Mouse (Mus musculus): Measurements from ENCODE around the gene Nfix. TPM values are rescaled to one million over a fixed set of nuclear protein-coding genes. Genes with fewer than 3 reads are reported as not detected.

Nfix gene
- polyA plus RNA-seq, 1 experiment from 2014 or later, result 36.6 TPM

- no peaks in the 10 kb centered on the region for H3K27me3 ChIP-seq (ENCODE audit: control insufficient read depth, insufficient read depth, low read length)
- H3K9ac ChIP-seq (ENCODE audit: low read length), result no peak overlapping the region
- H3K4me2 ChIP-seq (replicated peaks; ENCODE audit: low read depth), result no peak overlapping the region
- H3K36me3 ChIP-seq (ENCODE audit: control insufficient read depth, insufficient read depth, low read length), result 0 out of 2 replicates have a peak, but pooled peaks cover 2% of the 10 kb centered on the region
- H3K4me3 ChIP-seq (ENCODE audit: low read depth, low read length), result no peak overlapping the region
- TF ChIP-seq CTCF (IDR thresholded peaks at IDR 0.05; ENCODE audit: low read depth) (no peak), EP300 (optimal IDR thresholded peaks at IDR 0.05) (no peak)
- peak overlapping the region; percentile 53; the same call in 1 of the 2 replicates for H3K27ac ChIP-seq (replicated peaks)
- DNase-seq (ENCODE audit: low spot score), result no peak
- no peak for ATAC-seq (ENCODE audit: low FRiP score, low TSS enrichment)
- no peaks in the 10 kb centered on the region for H3K9me3 ChIP-seq (ENCODE audit: control insufficient read depth, low read length)
- peaks cover 42% of the 10 kb centered on the region for H3K4me1 ChIP-seq (replicated peaks; ENCODE audit: control insufficient read depth, insufficient read depth)
- WGBS, result 59% methylated on average over 9 of the region's 9 CpGs
These were observed 10.2 kb downstream of the Nfix start for GRCm38 (mm10) chr8:84789855-84790486.

DNA sequence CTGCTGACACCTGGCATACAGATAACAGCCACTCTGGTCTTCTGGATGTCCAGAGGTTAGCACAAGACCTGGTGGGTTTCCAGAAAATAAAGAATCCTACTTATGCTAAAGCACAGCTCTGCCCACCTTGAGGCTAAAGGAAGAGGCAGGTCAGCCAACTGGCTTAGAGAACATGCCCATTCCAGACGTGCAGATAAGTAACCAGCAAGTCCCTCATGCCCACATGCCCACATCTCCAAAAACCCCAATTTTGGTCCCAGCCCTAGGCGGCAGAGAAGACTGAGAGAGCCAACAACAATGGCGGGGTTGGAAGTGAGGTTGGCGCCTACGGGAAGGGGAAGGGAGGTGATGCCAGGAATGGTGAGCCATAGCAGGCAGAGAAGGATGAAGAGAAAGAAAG is 10.8 kb downstream of the Nfix start:
- ATAC-seq (ENCODE audit: low FRiP score, low TSS enrichment) (no peak), DNase-seq (ENCODE audit: low spot score) (no peak)
- Histone ChIP-seq H3K4me2 (replicated peaks; ENCODE audit: low read depth) (peak overlapping the region; percentile 8), H3K27me3 (ENCODE audit: control insufficient read depth, insufficient read depth, low read length) (no peaks in the 10 kb centered on the region), H3K9me3 (ENCODE audit: control insufficient read depth, low read length) (no peaks in the 10 kb centered on the region), H3K27ac (replicated peaks) (peak overlapping the region; percentile 53), H3K4me1 (replicated peaks; ENCODE audit: control insufficient read depth, insufficient read depth) (peaks cover 45% of the 10 kb centered on the region), H3K9ac (ENCODE audit: low read length) (no peak overlapping the region), H3K4me3 (ENCODE audit: low read depth, low read length) (no peak overlapping the region), H3K36me3 (ENCODE audit: control insufficient read depth, insufficient read depth, low read length) (0 out of 2 replicates have a peak, but pooled peaks cover 2% of the 10 kb centered on the region)
- TF ChIP-seq EP300 (optimal IDR thresholded peaks at IDR 0.05), result no peak
- no peak for TF ChIP-seq CTCF (IDR thresholded peaks at IDR 0.05; ENCODE audit: low read depth)
- WGBS, result 54% methylated on average over 5 of the region's 5 CpGs

DNA sequence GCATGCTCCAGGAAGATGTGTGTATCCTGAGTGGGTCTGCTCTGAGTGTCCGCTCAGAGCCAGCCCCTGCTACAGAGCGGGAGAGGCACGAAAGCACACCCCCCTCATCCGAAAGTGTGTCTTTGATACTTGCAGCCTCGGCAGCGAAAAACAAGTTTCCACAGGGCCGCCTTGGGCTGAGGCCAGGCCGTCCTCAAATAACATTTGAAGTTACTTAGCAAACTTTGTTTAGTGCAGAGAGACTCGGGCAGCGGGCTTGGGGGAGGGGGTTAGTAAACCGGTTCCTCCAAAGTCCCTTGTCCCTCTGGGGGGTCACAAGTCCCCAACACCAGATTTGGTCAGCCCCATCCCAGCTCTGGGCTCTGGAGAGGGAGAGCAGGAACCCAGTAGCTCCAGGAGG is 11.2 kb downstream of the Nfix start:
- Histone ChIP-seq H3K4me2 (replicated peaks; ENCODE audit: low read depth) (peak overlapping the region; percentile 8), H3K36me3 (ENCODE audit: control insufficient read depth, insufficient read depth, low read length) (0 out of 2 replicates have a peak, but pooled peaks cover 2% of the 10 kb centered on the region), H3K4me1 (replicated peaks; ENCODE audit: control insufficient read depth, insufficient read depth) (peaks cover 43% of the 10 kb centered on the region), H3K9me3 (ENCODE audit: control insufficient read depth, low read length) (no peaks in the 10 kb centered on the region), H3K4me3 (ENCODE audit: low read depth, low read length) (no peak overlapping the region), H3K27ac (replicated peaks) (peak overlapping the region; percentile 53), H3K27me3 (ENCODE audit: control insufficient read depth, insufficient read depth, low read length) (no peaks in the 10 kb centered on the region), H3K9ac (ENCODE audit: low read length) (no peak overlapping the region)
- WGBS, result 7% methylated on average over 11 of the region's 11 CpGs
- peak; percentile 80 for DNase-seq (ENCODE audit: low spot score)
- ATAC-seq (ENCODE audit: low FRiP score, low TSS enrichment), result no peak; the same call in 1 of the 2 replicates
- TF ChIP-seq EP300 (optimal IDR thresholded peaks at IDR 0.05) (no peak), CTCF (IDR thresholded peaks at IDR 0.05; ENCODE audit: low read depth) (no peak)

DNA sequence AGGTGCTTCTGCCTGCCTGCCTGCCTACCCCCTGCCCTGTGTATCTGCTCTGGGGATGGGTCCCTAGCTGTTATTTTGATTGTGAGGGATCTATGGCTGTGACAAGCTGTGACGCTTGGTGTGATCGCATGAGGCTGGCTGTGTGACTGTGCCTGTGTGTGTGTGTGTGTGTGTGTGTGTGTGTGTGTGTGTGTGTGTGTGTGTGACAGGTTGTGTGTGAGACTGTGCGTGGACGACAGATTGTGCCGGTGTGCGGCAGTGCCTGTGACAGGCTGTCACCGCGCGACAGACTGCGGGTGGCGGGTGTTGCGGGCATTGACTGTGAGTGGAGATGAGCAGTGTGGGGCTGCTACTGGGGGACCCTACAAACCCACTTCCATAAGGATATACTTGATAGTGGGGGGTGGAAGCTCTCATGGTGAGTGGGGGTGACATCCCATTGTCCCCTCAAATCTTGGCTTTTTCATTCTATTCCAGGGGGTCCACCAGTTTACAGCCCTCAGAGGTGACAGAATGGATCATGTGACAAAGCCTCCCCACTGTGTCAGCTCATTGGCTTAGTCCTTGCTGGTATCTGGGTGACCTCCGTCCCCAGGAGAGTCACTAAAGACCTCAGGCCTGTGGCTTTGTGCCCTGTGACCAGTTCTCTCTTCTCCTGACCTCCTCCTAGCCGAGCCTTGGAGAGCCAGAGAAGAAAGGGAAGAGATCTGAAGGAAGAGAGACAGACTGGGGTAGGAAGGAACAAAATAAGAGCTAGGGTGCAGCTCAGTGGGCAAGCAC is 12.4 kb downstream of the Nfix start:
- 74% methylated on average over 9 of the region's 14 CpGs for whole genome bisulfite sequencing
- Histone ChIP-seq H3K4me1 (replicated peaks; ENCODE audit: control insufficient read depth, insufficient read depth) (peaks cover 39% of the 10 kb centered on the region), H3K4me2 (replicated peaks; ENCODE audit: low read depth) (no peak overlapping the region), H3K9ac (ENCODE audit: low read length) (no peak overlapping the region; the same call in 1 of the 2 replicates), H3K27me3 (ENCODE audit: control insufficient read depth, insufficient read depth, low read length) (no peaks in the 10 kb centered on the region), H3K27ac (replicated peaks) (peak overlapping the region; percentile 3; the same call in 1 of the 2 replicates), H3K36me3 (ENCODE audit: control insufficient read depth, insufficient read depth, low read length) (0 out of 2 replicates have a peak, but pooled peaks cover 2% of the 10 kb centered on the region), H3K4me3 (ENCODE audit: low read depth, low read length) (no peak overlapping the region), H3K9me3 (ENCODE audit: control insufficient read depth, low read length) (no peaks in the 10 kb centered on the region)
- DNase-seq (ENCODE audit: low spot score), result no peak
- TF ChIP-seq CTCF (IDR thresholded peaks at IDR 0.05; ENCODE audit: low read depth), result no peak
- no peak for ATAC-seq (ENCODE audit: low FRiP score, low TSS enrichment)

DNA sequence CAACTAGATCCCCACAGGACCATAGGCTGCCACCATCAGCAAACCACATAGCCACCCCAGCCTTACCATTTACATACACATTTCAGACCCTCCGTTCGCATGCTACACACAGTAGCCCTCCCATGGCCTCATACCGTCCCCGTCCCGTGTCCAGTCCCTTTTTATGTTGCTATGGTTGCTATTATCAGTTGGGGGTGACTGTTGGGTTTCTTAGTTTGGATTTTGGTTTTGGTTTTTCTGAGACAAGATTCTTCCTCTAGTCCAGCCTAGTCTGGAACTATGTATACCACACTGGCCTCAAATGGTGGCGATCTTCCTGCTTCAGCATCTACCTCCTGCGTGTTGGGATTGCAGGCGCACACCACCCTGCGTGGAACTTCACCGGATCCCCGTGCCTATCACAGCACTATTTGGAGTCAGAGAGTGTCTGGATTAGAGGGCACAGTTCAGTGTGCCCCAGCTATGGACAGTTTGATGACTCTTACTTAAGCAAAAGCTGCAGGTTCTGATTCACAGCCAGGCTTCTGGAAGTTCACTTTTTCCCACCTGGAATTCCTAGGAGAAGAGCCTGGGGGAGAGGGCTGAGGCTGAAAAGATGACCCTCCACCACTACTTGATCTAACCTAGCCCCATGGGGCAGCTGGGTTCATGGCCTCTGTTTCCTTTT is 13.2 kb downstream of the Nfix start:
- Histone ChIP-seq H3K36me3 (ENCODE audit: control insufficient read depth, insufficient read depth, low read length) (0 out of 2 replicates have a peak, but pooled peaks cover 2% of the 10 kb centered on the region), H3K4me3 (ENCODE audit: low read depth, low read length) (no peak overlapping the region), H3K4me2 (replicated peaks; ENCODE audit: low read depth) (peak overlapping the region; percentile 40), H3K9ac (ENCODE audit: low read length) (no peak overlapping the region; the same call in 1 of the 2 replicates), H3K27me3 (ENCODE audit: control insufficient read depth, insufficient read depth, low read length) (no peaks in the 10 kb centered on the region), H3K27ac (replicated peaks) (peak overlapping the region; percentile 53; the same call in 1 of the 2 replicates), H3K4me1 (replicated peaks; ENCODE audit: control insufficient read depth, insufficient read depth) (peaks cover 39% of the 10 kb centered on the region), H3K9me3 (ENCODE audit: control insufficient read depth, low read length) (no peaks in the 10 kb centered on the region)
- ATAC-seq (ENCODE audit: low FRiP score, low TSS enrichment) (no peak), DNase-seq (ENCODE audit: low spot score) (no peak)
- TF ChIP-seq CTCF (IDR thresholded peaks at IDR 0.05; ENCODE audit: low read depth) (no peak), EP300 (optimal IDR thresholded peaks at IDR 0.05) (no peak)
- 73% methylated on average over 11 of the region's 11 CpGs for WGBS

Measured in stomach, postnatal 0 days (tissue).